Comparison of ENCODE assay signal across 7 mouse cellular contexts in the genomic region with DNA sequence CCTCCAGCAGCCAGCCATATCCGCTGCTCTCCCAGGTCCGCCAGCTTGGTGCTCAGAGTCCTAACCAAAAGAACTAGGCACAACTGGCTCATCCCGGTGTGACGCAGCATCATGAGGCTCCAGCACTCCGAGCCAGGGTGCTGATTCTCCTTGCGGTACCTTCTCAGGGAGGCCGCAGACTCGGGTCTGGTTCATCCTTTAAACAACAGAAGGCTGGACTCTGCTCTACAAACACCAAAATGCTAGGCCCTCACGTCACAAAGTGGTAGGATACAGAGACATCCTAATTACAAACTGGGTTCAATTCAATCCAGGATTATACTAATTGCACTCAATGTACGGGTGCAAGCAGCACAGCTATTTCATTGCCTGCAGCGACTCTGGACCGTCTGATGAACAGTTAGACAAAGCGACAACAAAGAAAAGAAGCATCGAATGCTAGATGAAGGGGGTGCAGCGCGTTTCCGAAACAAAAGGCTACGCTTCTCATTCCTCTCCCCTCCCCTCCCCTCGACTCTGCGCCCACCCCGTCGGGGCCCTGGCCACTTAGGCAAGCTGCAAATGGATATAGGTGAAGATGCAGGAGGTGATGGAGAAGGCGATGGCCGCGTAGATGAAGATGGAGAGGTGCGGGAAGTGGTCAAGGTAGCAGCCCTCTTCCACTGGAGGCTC. TPM values are rescaled to one million over a fixed set of nuclear protein-coding genes. Genes with fewer than 3 reads are reported as not detected.
DNase-seq lines count a peak whose midpoint lies in the region; ATAC-seq and TF ChIP-seq lines count a peak whose summit lies in the region.

No protein-coding gene starts in this region.

- peak overlapping the region; percentile 38 for H3K4me3 ChIP-seq in lung, postnatal 0 days (ENCODE audit: low read depth, low read length)
- peak overlapping the region; percentile 66 for H3K4me3 ChIP-seq in forebrain, embryonic 12.5 days (replicated peaks)
- H3K4me3 ChIP-seq in midbrain, embryonic 11.5 days (ENCODE audit: low read depth, low read length), result peak overlapping the region; percentile 50

- H3K27ac ChIP-seq in lung, postnatal 0 days (ENCODE audit: low read length), result no peak overlapping the region
- H3K27ac ChIP-seq in forebrain, embryonic 12.5 days, result peak overlapping the region; percentile 96
- peak overlapping the region; percentile 90 for H3K27ac ChIP-seq in midbrain, embryonic 11.5 days (ENCODE audit: low read depth, low read length)

- no peaks in the 10 kb centered on the region for H3K9me3 ChIP-seq in lung, postnatal 0 days (ENCODE audit: low read length)
- no peaks in the 10 kb centered on the region for H3K9me3 ChIP-seq in forebrain, embryonic 12.5 days
- no peaks in the 10 kb centered on the region for H3K9me3 ChIP-seq in midbrain, embryonic 11.5 days (ENCODE audit: control insufficient read depth, low read length)

- H3K4me1 ChIP-seq in lung, postnatal 0 days (ENCODE audit: insufficient read depth, low read depth, low read length), result no peaks in the 10 kb centered on the region
- H3K4me1 ChIP-seq in forebrain, embryonic 12.5 days, result peaks cover 30% of the 10 kb centered on the region
- peaks cover 11% of the 10 kb centered on the region for H3K4me1 ChIP-seq in midbrain, embryonic 11.5 days (ENCODE audit: control insufficient read depth, insufficient read depth, low read length)

- ATAC-seq in lung, postnatal 0 days, result no peak
- peak; percentile 39 for ATAC-seq in forebrain, embryonic 12.5 days (ENCODE audit: low FRiP score)
- ATAC-seq in midbrain, embryonic 11.5 days (ENCODE audit: low FRiP score), result peak; percentile 53

- no peak for TF ChIP-seq EP300 in lung, postnatal 0 days (IDR thresholded peaks at IDR 0.05)

- H3K9ac ChIP-seq in lung, postnatal 0 days (replicated peaks; ENCODE audit: low read depth), result no peak overlapping the region
- peak overlapping the region; percentile 85 for H3K9ac ChIP-seq in forebrain, embryonic 12.5 days
- peak overlapping the region; percentile 75 for H3K9ac ChIP-seq in midbrain, embryonic 11.5 days (ENCODE audit: low read length)

- TF ChIP-seq CTCF in lung, postnatal 0 days (IDR thresholded peaks at IDR 0.05), result no peak

- no peak for DNase-seq in lung, postnatal 0 days (ENCODE audit: low spot score)
- DNase-seq in lung, postnatal 14 days, result no peak
- peak; percentile 37 to 51 for DNase-seq in layer of hippocampus, postnatal 14 days (ENCODE audit: low spot score in 2 of 2)
- peak; percentile 94 for DNase-seq in midbrain, embryonic 11.5 days (ENCODE audit: low spot score, missing footprints)
- DNase-seq in testis, postnatal 10 days (ENCODE audit: low spot score), result peak; percentile 44
- no peak for DNase-seq in spleen, adult 12 weeks (ENCODE audit: low spot score)

- peaks cover 3% of the 10 kb centered on the region; the same call in 1 of the 2 replicates for H3K36me3 ChIP-seq in lung, postnatal 0 days (ENCODE audit: insufficient read depth, low read length)
- peaks cover 9% of the 10 kb centered on the region for H3K36me3 ChIP-seq in forebrain, embryonic 12.5 days (replicated peaks)
- H3K36me3 ChIP-seq in midbrain, embryonic 11.5 days (ENCODE audit: control insufficient read depth, insufficient read depth, low read length), result peaks cover 5% of the 10 kb centered on the region; the same call in 1 of the 2 replicates

- 10% methylated on average over 26 of the region's 26 CpGs for WGBS in lung, postnatal 0 days
- 3% methylated on average over 26 of the region's 26 CpGs for WGBS in forebrain, embryonic 12.5 days
- 4% methylated on average over 26 of the region's 26 CpGs for WGBS in midbrain, embryonic 11.5 days

- H3K27me3 ChIP-seq in lung, postnatal 0 days (replicated peaks; ENCODE audit: insufficient read depth, low read length), result no peaks in the 10 kb centered on the region
- no peaks in the 10 kb centered on the region for H3K27me3 ChIP-seq in forebrain, embryonic 12.5 days
- no peaks in the 10 kb centered on the region; the same call in 1 of the 2 replicates for H3K27me3 ChIP-seq in midbrain, embryonic 11.5 days (ENCODE audit: control insufficient read depth, insufficient read depth, low read length)

- H3K4me2 ChIP-seq in lung, postnatal 0 days (replicated peaks; ENCODE audit: low read depth, low read length), result peak overlapping the region; percentile 69
- H3K4me2 ChIP-seq in forebrain, embryonic 12.5 days, result peak overlapping the region; percentile 74
- H3K4me2 ChIP-seq in midbrain, embryonic 11.5 days, result peak overlapping the region; percentile 51

RNA-seq across cellular contexts. Expression of a gene that starts 0.7 kb away (rescaled TPM):
- 20.5 and 27.0 TPM in 2 replicates for polyA plus RNA-seq in lung, postnatal 0 days (2015; fragmentation: Nextera tagmentation; extraction: Ambion mirVana)
- polyA plus RNA-seq in forebrain, embryonic 12.5 days (2016; fragmentation: Nextera tagmentation; extraction: Ambion mirVana), result 321 and 327 TPM in 2 replicates
- total RNA-seq in layer of hippocampus, postnatal 14 days (2021), result 100 to 1,000 TPM; 131 to 145 TPM
- 114 TPM in 2 replicates for polyA plus RNA-seq in midbrain, embryonic 11.5 days (2014; fragmentation: Nextera tagmentation; extraction: Ambion mirVana)

RNA-seq across cellular contexts. Expression of a gene that starts 13.0 kb away (rescaled TPM):
- 63.4 and 70.7 TPM in 2 replicates for polyA plus RNA-seq in lung, postnatal 0 days (2015; fragmentation: Nextera tagmentation; extraction: Ambion mirVana)
- 43.5 and 46.2 TPM in 2 replicates for polyA plus RNA-seq in forebrain, embryonic 12.5 days (2016; fragmentation: Nextera tagmentation; extraction: Ambion mirVana)
- 10 to 100 TPM; 19.4 to 22.0 TPM for total RNA-seq in layer of hippocampus, postnatal 14 days (2021)
- polyA plus RNA-seq in midbrain, embryonic 11.5 days (2014; fragmentation: Nextera tagmentation; extraction: Ambion mirVana), result 42.0 and 45.3 TPM in 2 replicates

RNA-seq across cellular contexts. Expression of a gene that starts 13.2 kb away (rescaled TPM):
- polyA plus RNA-seq in lung, postnatal 0 days (2015; fragmentation: Nextera tagmentation; extraction: Ambion mirVana), result 16.2 and 17.6 TPM in 2 replicates
- 60.7 and 66.1 TPM in 2 replicates for polyA plus RNA-seq in forebrain, embryonic 12.5 days (2016; fragmentation: Nextera tagmentation; extraction: Ambion mirVana)
- 10 to 100 TPM in 1 of 2 experiments, 1 to 10 TPM in 1; 9.7 to 13.1 TPM for total RNA-seq in layer of hippocampus, postnatal 14 days (2021)
- 56.8 and 57.5 TPM in 2 replicates for polyA plus RNA-seq in midbrain, embryonic 11.5 days (2014; fragmentation: Nextera tagmentation; extraction: Ambion mirVana)

RNA-seq across cellular contexts. Expression of a gene that starts 28.4 kb away (rescaled TPM):
- polyA plus RNA-seq in lung, postnatal 0 days (2015; fragmentation: Nextera tagmentation; extraction: Ambion mirVana), result 5.9 and 6.2 TPM in 2 replicates
- polyA plus RNA-seq in forebrain, embryonic 12.5 days (2016; fragmentation: Nextera tagmentation; extraction: Ambion mirVana), result 20.9 and 22.3 TPM in 2 replicates
- total RNA-seq in layer of hippocampus, postnatal 14 days (2021), result 10 to 100 TPM; 33.6 to 40.7 TPM
- polyA plus RNA-seq in midbrain, embryonic 11.5 days (2014; fragmentation: Nextera tagmentation; extraction: Ambion mirVana), result 15.9 and 16.5 TPM in 2 replicates

RNA-seq across cellular contexts. Expression of a gene that starts 49.8 kb away (rescaled TPM):
- polyA plus RNA-seq in lung, postnatal 0 days (2015; fragmentation: Nextera tagmentation; extraction: Ambion mirVana), result 79.6 and 83.4 TPM in 2 replicates
- 249 and 252 TPM in 2 replicates for polyA plus RNA-seq in forebrain, embryonic 12.5 days (2016; fragmentation: Nextera tagmentation; extraction: Ambion mirVana)
- 100 to 1,000 TPM; 102 to 108 TPM for total RNA-seq in layer of hippocampus, postnatal 14 days (2021)
- 246 and 255 TPM in 2 replicates for polyA plus RNA-seq in midbrain, embryonic 11.5 days (2014; fragmentation: Nextera tagmentation; extraction: Ambion mirVana)

Comparison
In these comparisons a context has a peak if more than half of its experiments do, and no peak if none do; other contexts are left out.
1. DNase-seq: peak in layer of hippocampus, postnatal 14 days (2 of 2), midbrain, embryonic 11.5 days (single experiment) and testis, postnatal 10 days (single experiment); none in lung, postnatal 0 days (single experiment), lung, postnatal 14 days (single experiment) and spleen, adult 12 weeks (single experiment).
2. Peak in every context shown above with its lines, with median percentiles within 50 percentile points of each other: H3K4me2 ChIP-seq and H3K4me3 ChIP-seq.